Mouse (Mus musculus) ES-Bruce4 (cell line): ENCODE data around the gene Nyap2. TPM values are rescaled to one million over a fixed set of nuclear protein-coding genes. Genes with fewer than 3 reads are reported as not detected.

ENCODE experiments used
- H3K27ac ChIP-seq: 2 replicates; pipeline ENCODE4 v1.5.1; 2012; ENCODE audit warnings: low read length, inconsistent platforms; ENCODE audit not compliant: insufficient read depth
- H3K27me3 ChIP-seq: 2 replicates; pipeline ENCODE4 v1.6.1; 2012; ENCODE audit warnings: mild to moderate bottlenecking, low read length, inconsistent platforms; ENCODE audit not compliant: control insufficient read depth, poor library complexity, insufficient read depth, severe bottlenecking
- H3K36me3 ChIP-seq: 2 replicates; pipeline ENCODE4 v1.6.1; 2012; ENCODE audit warnings: inconsistent platforms, mild to moderate bottlenecking, low read length, moderate library complexity; ENCODE audit not compliant: control insufficient read depth, poor library complexity, insufficient read depth, severe bottlenecking
- H3K4me1 ChIP-seq: one replicate; pipeline ENCODE4 v1.8.1; 2011; ENCODE audit warnings: low read length; ENCODE audit not compliant: control insufficient read depth, insufficient read depth
- H3K4me3 ChIP-seq: 2 replicates; pipeline ENCODE4 v1.5.1; 2011; ENCODE audit warnings: low read depth, mild to moderate bottlenecking, low read length
- H3K9ac ChIP-seq: 2 replicates; pipeline ENCODE4 v1.6.1; 2012; ENCODE audit warnings: low read depth, mild to moderate bottlenecking, inconsistent platforms; ENCODE audit not compliant: poor library complexity, severe bottlenecking
- H3K9me3 ChIP-seq: replicated peaks from 2 replicates; pipeline ENCODE4 v1.6.1; 2012; ENCODE audit warnings: mild to moderate bottlenecking, low read length, inconsistent platforms; ENCODE audit not compliant: control insufficient read depth, poor library complexity, insufficient read depth, severe bottlenecking
- CTCF ChIP-seq: IDR thresholded peaks from one replicate; pipeline ENCODE4 v1.8.1; 2011; ENCODE audit warnings: low read depth, low read length
- EP300 ChIP-seq: IDR thresholded peaks from 2 replicates; pipeline ENCODE4 v1.6.1; 2011; ENCODE audit warnings: low read depth, low read length; ENCODE audit not compliant: insufficient read depth
- POLR2A ChIP-seq: IDR thresholded peaks from one replicate; pipeline ENCODE4 v1.8.1; 2011; ENCODE audit warnings: low read length; ENCODE audit not compliant: insufficient read depth
- polyA plus RNA-seq: library from polyadenylated mRNA; stranded (reverse); fragments of >200 nt; gene quantifications from 2 replicates; pipeline ENCODE4 v1.2.4, GENCODE M21; 2011; ENCODE audit warnings: low read depth; ENCODE audit not compliant: missing spikeins, insufficient read depth, insufficient read length

Nyap2 gene
- polyA plus RNA-seq, 1 experiment, result not detected

DNA sequence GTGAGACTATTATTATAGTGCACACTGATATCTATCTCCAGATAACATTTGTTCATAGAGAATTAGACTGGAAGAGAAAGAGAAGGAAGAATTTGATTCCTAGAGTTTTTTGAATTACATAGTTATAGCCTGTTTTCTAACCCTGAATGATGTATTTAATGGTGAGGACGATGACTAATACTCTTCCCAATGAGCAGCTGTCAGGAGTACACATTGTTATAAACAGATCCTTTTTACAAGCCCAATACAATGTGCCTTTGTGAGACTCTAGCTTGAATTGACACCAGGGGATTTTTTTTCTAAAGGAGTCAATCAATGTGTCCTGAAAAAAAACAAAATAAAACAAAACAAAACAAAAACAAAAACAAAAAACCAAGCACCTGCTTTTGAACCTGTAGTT lies 22.2 kb downstream of the Nyap2 start:
- no peaks in the 10 kb centered on the region for H3K36me3 ChIP-seq
- no peak for TF ChIP-seq POLR2A
- no peak overlapping the region for H3K9ac ChIP-seq

GRCm38 (mm10) chr1:81101749-81102148 lies 25.0 kb downstream of the Nyap2 start:
- TF ChIP-seq POLR2A, result no peak
- TF ChIP-seq CTCF, result no peak
- no peak for TF ChIP-seq EP300
- no peaks in the 10 kb centered on the region for H3K4me1 ChIP-seq
- no peak overlapping the region for H3K9ac ChIP-seq
- H3K27ac ChIP-seq, result no peak overlapping the region
- no peaks in the 10 kb centered on the region for H3K9me3 ChIP-seq
- no peaks in the 10 kb centered on the region for H3K27me3 ChIP-seq
- H3K36me3 ChIP-seq, result no peaks in the 10 kb centered on the region
- no peak overlapping the region for H3K4me3 ChIP-seq

More for the DNA sequence above, 22.2 kb downstream of the Nyap2 start:
- no peaks in the 10 kb centered on the region for H3K27me3 ChIP-seq
- H3K9me3 ChIP-seq, result no peaks in the 10 kb centered on the region
- no peaks in the 10 kb centered on the region for H3K4me1 ChIP-seq
- no peak overlapping the region for H3K4me3 ChIP-seq
- no peak overlapping the region for H3K27ac ChIP-seq

GRCm38 (mm10) chr1:81119732-81120131 lies 43.0 kb downstream of the Nyap2 start:
- H3K9ac ChIP-seq, result no peak overlapping the region
- no peaks in the 10 kb centered on the region for H3K27me3 ChIP-seq
- H3K9me3 ChIP-seq, result no peaks in the 10 kb centered on the region
- H3K27ac ChIP-seq, result no peak overlapping the region
- no peaks in the 10 kb centered on the region for H3K36me3 ChIP-seq
- TF ChIP-seq CTCF, result no peak
- no peak for TF ChIP-seq POLR2A
- TF ChIP-seq EP300, result no peak
- no peak overlapping the region for H3K4me3 ChIP-seq
- no peaks in the 10 kb centered on the region for H3K4me1 ChIP-seq

DNA sequence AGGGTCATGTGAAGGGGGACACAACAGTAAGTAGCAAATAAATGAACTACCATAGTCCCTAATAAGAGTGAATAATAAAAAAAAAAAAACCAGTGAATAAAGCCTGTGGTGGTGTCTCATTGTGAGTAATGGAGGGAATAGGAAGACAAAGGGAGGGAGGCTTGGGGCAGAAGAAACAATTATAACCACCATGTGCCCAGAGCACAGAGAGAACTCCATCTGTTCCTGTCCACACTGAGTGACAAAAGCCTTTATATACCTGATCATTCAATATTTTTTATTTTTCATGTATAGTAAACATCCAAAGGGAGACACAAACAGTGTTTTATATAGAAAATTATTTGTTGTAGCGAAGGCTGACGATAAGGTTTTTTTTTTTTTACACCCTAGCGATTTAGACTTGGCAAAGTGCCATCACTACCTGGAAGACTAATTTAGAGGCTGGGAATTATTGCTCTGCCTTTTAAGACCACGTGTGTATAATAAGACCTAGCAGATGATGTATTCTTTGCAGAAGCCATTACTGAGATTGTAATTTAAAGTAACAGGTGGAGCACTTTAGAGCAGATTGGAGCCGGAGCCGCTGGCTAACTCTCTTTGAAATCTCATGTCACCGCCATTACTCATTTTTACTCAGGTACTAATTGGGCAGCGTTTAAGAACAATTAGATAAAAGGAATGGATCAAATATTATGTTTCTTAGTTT lies 55.4 kb downstream of the Nyap2 start:
- Histone ChIP-seq H3K27ac (no peak overlapping the region), H3K9ac (no peak overlapping the region), H3K4me1 (no peaks in the 10 kb centered on the region), H3K27me3 (no peaks in the 10 kb centered on the region; the same call in 1 of the 2 replicates), H3K4me3 (no peak overlapping the region), H3K9me3 (no peaks in the 10 kb centered on the region), H3K36me3 (no peaks in the 10 kb centered on the region)
- no peak for TF ChIP-seq POLR2A
- TF ChIP-seq CTCF, result no peak
- TF ChIP-seq EP300, result no peak

- H3K36me3 ChIP-seq, result no peaks in the 10 kb centered on the region
Observed at GRCm38 (mm10) chr1:81143855-81144254, 67.1 kb downstream of the Nyap2 start.

DNA sequence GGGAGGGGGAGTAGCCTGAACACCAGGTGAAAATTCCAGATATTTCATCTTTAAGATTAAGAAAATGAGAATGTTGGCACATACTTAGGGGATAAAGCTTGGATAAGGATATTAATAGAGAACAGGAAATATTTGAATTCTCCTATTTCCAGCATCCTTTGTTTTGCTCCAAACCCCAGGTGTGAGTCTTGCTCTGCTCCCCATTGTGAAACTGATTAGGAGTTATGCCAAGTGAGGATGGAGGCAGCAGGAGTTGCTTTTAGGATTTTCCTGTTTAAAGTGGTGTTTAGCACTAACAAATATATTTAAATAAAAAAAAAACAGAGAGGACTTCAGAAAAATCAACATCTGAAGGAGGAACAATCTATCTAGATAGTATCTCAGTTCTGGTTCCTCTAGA lies 68.8 kb downstream of the Nyap2 start:
- no peak overlapping the region for H3K27ac ChIP-seq
- H3K9me3 ChIP-seq, result no peaks in the 10 kb centered on the region

More at GRCm38 (mm10) chr1:81143855-81144254, 67.1 kb downstream of the Nyap2 start:
- H3K9ac ChIP-seq, result no peak overlapping the region
- H3K27me3 ChIP-seq, result no peaks in the 10 kb centered on the region
- TF ChIP-seq CTCF, result no peak
- no peak for TF ChIP-seq POLR2A
- no peak for TF ChIP-seq EP300
- no peaks in the 10 kb centered on the region for H3K4me1 ChIP-seq
- no peaks in the 10 kb centered on the region for H3K9me3 ChIP-seq
- no peak overlapping the region for H3K4me3 ChIP-seq
- H3K27ac ChIP-seq, result no peak overlapping the region

More for the DNA sequence above, 68.8 kb downstream of the Nyap2 start:
- Histone ChIP-seq H3K9ac (no peak overlapping the region), H3K27me3 (no peaks in the 10 kb centered on the region), H3K4me1 (no peaks in the 10 kb centered on the region), H3K36me3 (no peaks in the 10 kb centered on the region), H3K4me3 (no peak overlapping the region)
- no peak for TF ChIP-seq EP300
- no peak for TF ChIP-seq CTCF
- TF ChIP-seq POLR2A, result no peak
